Mouse (Mus musculus): Measurements from ENCODE around the gene Dll3.

Gene Dll3

DNA sequence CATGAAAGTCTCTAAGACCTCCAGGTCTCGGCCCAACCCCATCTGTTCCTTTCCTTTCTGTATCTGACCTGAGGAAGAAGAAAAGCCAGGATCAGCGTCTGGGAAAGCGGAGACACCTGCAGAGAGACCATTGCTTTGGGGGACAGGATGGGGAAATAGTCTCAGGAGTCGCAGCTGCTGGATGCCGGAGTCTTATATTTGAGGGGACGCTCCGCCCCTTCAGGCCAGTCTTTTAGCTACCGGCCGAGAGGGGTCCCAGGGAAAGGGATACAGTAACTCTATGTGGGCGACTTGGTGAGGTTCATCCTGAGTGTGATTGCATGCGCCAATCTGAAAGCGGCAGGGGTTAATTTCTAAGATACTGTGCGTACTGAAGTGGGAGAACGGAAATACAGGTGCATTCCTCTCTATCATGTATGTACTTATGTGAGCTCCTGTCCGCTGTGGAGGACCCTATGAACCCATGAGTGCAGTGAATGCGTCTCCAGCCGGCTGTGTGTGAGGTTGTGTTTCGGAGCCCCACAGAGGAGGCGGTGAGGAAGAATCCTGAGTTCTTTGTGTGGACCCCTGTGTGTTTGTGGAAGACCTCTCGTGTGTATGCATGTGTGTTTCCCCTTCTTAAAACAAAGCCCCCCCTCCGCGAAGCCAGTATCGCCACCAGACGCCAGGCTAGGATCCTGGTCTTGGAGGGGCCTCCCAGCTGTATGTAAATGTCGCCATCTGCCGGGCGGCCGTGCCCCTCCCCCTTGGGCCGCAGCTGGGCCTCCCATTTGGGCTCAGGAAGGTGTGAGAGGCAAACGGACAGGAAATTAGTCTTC lies at the start of gene Dll3:
Gene Dll3, minus strand, starts transcription at position 623 of the 818 bp plus-strand sequence.
- DNase-seq: peak; percentile 44

DNA sequence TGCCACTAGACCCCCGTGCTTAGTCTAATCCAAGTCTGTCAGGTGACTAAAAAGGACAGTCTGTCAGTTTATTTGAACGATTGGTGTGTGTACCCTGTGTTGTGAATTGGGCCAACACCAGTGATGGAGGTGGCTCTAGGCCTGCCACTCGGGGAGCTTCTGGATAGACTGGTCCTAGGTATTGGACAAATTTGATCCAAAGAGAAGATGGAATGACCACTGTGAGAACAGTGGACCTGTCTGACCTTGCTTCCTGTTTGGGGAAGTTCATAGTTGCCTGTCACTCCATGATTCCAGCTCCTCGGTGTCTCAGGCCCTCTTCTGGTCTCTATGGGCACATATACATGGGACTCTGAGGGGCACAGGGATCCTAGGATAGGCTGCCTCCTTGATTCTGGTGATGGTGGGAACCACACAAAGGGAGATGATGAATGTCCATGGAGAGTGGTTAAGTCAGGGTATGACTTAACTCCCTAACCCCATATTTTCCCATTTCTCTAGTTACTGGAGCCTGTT lies 49.7 kb upstream of the Dll3 start:
- DNase-seq: no peak

DNA sequence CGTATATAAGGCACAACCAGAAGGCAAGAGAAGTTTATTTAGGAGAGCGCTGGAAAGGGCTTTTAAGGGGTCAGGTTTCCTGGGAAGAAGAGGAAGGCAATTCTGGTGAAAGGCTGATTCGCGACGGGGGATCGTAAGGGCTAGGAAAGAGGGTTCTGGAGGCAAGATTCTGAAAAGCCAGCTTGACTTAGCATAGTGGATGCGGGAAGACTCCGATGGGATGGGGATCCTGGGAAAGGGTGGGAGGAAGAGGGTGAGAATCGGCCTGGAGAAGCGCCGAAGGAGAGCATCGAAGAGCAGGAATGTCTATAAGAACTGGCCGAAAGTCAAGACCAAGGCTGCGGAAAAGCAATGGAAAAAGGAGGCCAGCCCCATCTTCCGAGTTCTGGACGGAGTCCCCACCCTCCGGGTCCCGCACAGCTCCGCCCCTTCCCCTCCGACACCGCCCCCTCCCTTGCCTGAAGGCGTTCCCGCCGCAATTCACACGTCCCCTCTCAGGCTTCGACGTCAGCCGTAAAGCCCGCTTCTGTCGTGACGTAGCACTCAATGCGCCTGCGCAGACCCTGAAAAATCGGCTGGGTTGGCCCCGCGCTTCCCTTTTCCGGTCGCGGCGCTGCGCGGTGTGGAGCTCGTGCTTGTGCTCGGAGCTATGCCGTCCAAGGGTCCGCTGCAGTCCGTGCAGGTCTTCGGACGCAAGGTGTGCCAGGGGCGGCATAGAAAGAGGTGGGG lies 48.3 kb upstream of the Dll3 start, which contains the start of gene Rps16:
Gene Rps16, plus strand, starts transcription at position 498 of the 729 bp plus-strand sequence.
- peak; percentile 97 for DNase-seq

DNA sequence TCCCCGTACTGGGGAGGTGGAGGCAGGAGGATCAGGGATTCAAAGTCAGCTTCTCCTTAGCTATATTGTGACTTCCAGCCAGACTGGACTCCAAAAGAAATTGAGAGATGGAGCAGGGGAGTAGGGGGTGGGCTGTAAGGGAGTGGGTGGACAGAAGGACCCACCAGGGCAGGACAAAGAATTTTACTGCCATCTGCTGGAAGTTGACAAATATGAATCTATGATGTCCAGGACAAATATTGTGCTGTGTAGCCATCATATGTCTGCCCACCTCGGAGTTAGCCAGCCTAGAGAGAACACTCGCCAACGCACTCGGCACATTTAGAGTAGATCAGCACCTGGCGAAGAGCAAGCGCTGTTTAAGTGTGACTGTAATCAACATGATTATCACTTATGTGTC lies 46.6 kb upstream of the Dll3 start:
- no peak for DNase-seq

DNA sequence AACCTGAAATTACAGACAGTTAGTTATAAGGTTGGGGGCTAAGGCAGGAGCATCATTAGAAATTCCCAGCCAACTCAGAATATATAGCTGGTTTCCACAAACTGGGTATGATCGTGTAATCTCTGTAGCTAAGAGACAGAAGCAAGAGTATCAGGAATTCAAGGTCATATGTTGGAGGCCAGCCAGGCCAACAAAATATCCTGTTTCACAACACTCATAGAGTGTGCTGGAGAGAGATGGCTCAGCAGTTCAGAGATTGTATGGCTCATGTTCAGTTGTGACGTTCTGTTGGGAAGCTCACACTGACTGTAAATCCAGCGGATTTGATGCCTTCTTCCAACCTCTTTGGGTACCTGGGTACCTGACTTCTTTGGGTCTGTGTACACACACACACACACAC lies 45.7 kb upstream of the Dll3 start:
- DNase-seq: no peak

DNA sequence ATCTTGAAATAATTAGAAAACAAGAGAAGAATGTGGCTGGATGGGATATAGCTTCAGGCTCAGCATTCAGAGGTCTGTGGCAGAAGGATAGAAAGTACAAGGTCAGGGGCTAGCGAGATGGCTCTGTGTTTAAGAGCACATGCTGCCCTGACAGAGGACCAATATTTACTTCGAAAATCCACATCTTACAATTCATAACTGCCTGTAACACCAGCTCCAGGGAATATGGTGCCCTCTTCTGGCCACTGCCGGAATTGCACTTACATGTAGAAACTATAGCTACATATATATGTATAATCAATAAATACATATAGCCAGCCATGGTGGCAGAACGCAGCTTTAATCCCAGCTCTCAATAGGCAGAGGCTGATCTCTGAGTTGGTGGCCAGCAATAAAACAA lies 42.6 kb upstream of the Dll3 start:
- peak; percentile 64 for DNase-seq

DNA sequence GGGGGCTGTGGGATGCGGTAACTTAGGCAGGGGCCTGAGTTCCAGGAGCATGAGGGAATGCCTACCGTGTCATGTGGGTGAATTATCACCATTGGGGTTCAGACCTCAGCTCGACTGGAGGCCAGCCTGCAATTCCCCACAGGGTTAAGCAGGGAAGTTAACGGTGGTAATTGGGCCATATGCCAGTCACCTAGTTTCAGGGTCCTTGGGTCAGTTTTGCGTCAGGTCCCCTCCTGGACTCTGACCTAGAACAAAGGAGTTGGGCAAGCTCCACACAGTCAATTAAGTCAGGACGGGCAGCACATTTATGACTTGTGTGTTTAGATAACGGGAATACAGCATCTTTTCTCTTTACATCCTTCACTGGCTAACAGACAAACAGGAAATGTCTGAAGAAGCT lies 39.3 kb upstream of the Dll3 start:
- no peak for DNase-seq

DNA sequence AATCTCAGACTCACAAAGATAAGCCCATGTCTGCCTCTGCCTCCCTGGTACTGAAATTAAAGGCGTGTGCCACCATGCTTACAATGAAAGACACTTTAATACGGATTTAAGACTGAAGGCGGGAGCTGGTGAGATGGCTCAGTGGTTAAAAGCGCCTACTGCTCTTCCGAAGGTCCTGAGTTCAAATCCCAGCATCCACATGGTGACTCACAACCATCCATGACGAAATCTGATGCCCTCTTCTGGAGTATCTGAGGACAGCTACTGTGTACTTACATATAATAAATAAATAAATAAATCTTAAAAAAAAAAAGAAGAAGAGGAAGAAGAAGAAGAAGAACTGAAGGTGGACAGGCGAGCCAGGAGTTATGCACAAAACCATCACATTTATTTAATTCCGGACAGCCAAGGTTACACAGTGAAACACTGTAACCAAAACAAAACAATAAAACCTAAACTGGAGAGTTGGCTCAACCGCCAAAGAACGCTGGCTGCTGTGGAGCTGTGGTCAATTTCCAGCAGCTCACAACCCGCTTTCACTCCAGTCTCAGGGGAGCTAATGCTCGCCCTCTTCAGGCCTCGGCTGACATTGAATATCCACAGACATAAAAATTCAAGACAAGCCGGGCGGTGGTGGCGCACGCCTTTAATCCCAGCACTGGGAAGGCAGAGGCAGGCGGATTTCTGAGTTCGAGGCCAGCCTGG lies 37.3 kb upstream of the Dll3 start:
- peak; percentile 74 for DNase-seq

DNA sequence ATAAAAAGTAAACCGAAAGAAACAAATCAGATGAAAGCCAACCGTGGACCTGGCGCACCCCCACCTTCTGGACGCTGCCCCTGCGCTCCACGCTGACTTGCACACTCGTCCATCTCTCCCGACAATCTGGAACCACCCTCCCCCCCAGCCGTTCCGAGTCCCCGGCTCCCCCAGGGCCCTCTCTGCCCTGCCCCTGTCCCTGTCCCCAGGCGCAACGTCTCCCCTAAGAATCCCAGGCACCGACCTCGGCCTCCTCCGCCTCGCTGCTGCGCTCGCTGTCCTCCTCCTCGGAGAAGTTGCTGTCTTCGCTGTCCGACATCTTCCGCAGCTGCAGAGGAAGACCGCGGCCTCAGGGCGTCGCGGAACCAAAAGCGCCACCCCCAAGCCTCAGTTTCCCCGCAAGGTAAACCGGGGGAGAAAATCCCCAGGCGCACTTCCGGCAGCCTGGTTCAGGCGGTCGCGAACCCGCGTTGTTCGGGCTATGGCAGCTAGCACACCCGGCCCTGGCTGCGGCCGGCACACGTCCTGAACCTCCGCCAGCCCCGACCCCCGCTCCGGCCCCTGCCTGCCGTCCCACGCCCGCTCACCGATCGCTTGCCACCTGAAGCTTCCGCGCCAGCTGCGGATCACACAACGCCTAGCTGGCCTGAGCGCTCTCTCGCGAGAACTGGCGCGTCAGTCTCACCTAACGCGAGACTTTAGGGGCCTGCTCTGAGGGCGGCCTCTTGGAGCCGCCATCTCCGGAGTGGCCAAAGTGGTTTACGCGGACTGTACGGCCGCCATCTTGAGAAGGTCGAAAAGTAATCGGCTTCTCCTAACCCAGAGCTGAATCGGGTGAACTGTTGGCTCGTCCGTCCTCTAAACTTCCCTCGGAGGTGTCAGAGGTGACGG lies 36.3 kb upstream of the Dll3 start, which contains the start of gene Supt5:
Gene Supt5, minus strand, starts transcription at position 639 of the 891 bp plus-strand sequence.
- peak; percentile 98 for DNase-seq

DNA sequence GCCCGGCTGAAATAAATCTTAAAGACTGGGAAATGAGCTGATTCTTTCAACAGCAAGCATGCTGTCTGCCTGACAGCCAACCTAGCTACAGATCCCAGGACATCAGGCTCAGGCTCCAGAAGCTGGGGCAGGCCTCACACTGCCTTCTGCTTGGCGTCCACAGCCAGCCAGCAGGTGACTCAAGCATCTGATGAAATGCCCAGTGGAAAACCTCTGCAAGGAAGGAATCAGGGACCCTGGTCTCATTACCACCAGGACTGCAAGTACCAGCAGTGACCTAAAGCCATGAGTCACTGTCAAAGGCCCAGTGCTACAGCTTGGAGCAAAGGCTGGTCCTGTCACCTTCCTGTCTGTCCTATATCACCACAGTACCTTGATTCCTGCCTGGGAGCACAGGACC lies 33.4 kb upstream of the Dll3 start:
- no peak for DNase-seq

DNA sequence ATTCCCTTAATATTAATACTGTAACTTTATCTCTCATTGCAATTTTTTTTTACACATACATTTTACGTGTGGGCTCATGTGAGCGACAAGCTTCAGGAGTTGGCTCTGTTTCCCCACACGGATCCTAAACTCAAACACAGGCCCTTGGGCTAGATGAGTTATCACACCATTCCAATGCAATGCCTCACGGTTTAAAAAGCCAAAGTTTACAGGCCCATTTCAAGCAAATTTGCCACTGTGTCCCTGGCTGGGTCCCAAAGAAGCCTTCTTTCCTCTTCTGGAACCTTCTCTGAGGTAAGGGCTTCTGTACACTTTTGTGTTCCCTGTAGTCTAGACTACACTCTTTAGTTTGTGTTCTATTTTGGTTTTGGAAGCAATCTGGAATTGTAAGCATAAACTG lies 32.5 kb upstream of the Dll3 start:
- no peak for DNase-seq

DNA sequence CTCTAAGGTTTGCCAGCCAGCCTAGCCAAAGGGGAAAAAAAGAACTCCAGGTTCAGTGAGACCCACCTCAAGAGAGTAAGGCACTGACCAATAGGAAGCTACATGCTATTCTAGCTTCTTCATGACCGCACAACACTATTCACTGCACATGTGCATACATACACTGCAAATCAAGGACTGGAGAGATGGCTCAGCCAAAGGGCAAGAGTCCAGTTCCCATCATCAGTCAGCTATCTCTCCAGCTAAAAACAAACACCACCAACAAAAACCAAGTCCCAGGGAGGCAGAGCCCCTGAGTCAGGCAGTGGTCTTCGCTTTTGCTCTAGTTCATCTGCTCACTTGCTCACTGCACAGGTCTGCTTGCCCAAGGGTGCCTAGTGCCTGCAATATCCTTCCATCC lies 26.2 kb upstream of the Dll3 start:
- no peak for DNase-seq

DNA sequence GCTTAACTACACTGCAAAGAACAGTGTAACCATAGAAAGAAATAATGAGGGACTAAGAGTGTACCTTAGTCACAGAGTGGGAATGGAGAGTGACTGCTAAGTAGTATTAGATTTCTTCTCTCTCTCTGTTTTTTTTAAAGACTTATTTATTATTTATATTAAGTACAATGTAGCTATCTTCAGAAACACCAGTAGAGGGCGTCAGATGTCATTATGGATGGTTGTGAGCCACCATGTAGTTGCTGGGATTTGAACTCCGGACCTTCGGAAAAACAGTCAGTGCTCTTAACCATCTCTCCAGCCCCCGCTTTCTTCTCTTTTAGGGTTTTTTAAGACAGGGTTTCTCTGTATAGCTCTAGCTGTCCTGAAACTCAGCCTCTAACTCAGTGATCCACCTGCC lies 24.4 kb upstream of the Dll3 start:
- no peak for DNase-seq

DNA sequence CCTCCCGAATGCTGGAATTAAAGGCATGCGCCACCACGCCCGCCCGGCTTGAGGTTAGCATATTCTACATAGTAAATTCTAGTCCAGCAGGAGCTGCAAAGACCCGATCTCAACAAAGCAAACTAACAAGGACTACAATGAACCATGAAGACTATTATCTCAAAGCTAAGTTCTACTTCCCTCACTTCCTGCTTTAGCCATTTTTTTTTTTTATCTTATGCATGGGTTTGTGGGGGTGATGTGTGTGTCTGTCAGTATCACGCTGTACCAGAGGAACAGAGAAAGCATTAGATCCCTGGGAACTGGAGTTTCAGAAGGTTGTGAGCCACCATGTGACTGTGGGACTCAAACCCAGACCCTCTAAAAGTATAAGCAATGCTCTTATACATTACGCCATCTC lies 23.3 kb upstream of the Dll3 start:
- DNase-seq: no peak

DNA sequence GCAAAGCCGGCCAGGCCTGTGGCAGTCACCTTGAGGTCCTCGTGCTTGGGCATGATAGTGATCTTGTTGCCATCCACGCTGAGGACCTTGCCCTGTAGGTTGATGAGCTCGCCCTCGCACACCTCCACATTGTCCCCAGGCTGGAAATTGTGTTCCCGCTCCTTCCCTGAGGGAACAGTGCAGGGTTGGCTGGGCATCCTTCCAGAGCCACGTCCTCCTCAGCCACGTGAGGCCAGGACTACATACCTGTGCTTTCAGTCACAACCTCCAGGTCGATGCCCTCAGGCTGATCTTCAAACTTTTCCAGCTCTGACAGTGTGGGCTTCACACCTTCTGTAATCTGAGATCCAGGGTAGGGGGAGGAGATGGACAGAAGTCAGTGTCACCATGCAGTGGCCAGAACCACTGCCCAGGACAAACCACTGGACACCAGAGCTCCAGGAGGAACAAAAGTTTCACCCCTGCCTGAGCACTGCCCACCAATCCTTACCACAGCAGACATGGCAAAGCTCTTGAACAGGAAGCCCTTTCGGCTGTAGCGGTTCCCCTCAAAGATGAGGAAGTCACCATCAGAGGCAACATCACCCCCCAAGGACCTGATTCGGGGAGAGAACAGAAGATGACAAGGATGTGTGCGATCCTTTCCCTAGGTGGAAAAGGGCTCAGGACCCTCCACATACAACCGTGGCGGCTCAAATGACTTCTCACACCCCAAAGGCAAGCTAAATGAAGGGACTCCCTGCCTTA lies 20.1 kb upstream of the Dll3 start:
- DNase-seq: peak; percentile 65

DNA sequence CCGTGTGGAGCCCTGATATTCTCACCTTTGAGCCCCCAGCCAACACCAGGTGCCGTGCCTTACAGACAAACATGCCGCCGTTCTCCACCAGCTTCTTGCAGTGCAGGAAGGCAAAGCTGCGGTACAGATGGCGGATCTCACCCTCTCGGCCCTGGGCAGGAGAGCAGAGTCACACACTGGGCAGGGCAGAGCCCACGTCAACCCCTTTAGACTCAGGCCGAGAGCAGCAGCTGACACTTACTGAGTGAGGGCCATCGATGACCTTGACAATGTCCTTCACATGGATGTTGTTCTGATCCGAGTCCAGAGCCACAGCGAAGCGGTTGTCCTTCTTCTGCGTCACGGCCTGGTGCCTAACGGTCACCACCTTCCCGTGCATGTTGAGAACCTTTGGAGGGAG lies 16.7 kb upstream of the Dll3 start:
- DNase-seq: no peak

DNA sequence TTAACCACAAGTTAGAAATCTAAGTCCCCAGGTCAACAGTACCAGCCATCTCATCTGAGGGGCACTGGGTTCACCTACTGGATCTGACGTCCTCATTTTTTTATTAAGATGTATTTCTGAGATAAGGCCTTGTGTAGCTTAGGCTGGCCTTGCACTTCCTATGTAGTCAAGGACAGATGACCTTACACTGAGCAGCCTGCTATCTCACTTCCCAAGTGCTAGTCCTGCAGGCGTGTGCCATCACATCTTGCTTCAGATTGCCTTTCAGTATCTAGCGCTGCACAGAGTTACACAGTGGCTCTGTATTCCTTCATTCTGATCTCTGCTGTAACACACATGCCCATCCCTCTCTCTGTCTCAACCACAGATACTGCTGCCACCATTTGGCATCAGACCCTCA lies 16.0 kb upstream of the Dll3 start:
- DNase-seq: no peak

DNA sequence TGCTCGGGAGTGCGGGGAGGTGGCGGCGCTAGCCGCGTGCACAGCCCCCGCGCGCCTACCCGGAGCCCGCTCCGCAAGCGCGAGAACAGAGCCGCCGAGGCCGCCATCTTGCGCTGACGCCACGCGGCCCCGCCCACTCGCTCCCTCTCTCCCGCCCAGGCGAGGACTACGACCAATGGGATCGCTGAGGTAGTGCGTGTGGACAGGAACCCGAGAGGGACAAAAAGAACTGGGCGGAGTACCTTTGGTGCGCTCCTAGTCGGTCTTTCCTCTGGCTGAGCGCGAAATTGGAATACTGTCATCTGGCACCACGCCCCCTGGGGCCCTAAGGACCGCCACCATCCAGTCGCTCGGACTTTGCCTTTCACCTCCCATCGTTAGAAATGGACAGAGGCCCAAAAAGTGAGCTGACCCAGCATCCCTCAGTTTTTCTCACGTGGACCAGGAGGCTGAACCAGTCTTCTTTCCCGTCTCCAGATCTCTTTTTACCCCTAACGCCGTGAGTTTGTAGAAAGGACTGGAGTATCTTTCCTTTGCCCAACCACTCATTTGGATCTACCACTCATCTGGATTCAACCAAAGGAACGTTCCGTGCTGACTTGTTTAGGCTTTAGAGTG lies 10.0 kb upstream of the Dll3 start, which contains the start of gene Timm50:
Gene Timm50, minus strand, starts transcription at position 147 of the 618 bp plus-strand sequence.
- peak; percentile 98 for DNase-seq

DNA sequence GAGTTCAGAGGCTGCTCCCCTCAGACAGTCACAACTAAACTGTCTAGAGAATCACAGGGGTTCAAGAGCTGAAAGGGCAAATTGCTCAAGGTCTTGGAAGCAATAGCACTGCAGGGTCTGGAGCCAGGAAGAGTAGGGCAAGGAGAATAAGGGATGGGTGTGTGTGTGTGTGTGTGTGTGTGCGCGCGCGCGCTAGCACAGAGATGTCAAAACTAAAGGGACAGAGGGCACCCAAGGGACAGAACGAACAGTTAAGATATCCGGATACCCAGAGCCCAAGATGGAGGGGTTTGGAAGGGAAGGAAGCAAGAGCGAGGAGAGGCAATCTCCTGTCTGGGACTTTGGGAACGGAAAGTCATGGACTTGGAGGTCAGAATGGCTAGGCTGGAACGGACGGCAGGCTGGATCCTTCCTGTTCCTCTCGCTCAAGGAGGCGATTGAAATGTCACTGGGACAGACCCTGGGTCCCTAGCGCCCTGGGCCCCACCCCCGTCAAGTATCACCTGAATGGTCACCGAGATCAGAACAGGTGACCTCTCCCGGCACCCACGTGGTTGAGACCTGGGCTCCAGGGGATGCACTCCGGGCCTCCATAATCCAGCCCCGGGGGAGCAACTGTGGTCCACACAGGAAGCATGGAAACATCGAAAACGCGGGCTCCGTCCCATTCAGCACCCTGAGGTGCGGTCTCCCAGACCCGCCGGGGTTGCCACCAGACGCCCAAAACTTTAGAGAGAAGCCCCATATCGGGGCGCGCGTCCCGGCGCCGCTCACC lies 9.3 kb upstream of the Dll3 start:
- DNase-seq: no peak

DNA sequence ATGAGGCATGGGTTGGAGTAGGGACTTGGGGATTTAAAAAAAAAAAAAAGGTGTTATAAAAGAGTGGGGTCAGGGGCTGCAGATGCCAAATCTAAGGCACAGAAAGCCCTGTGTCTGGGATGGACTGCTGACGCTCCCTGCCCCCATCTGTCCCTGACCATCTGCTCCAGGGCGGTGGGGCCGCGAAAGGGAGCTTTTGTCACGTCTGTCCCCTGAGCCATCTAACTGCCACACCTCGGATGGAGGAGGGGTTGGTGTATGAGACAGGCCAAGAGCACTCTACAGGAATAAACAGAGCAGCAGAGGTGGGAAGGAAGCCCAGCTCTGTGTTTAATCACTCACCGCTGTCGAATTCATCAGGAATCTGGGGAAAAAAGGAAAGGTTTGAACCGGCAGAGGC lies 7.7 kb upstream of the Dll3 start:
- DNase-seq: no peak

Data from kidney, adult 9 months (tissue).